Mouse (Mus musculus): Measurements from ENCODE around the gene 4930442H23Rik.

DNA sequence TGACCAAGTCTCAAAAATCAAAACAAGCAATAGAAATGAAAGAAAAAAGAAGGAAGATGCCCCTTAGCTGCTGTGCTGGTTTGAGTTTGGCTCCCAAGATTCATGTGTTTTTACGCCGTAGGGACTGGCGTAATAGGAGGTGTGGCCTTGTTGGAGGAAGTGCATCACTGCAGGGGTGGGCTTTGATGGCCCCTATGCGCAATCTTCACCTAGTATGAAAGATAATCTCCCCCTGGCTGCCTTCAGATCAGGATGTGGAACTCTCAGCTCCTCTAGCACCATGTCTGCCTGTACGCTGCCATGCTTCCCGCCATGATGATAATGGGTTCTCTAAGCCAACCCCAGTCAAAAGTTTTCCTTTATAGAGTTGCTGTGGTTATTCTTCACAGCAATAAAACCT, 32.6 kb upstream of the 4930442H23Rik start:
- TF ChIP-seq CTCF (IDR thresholded peaks at IDR 0.05; ENCODE audit: borderline replicate concordance, insufficient read depth, low read length) (no peak), POLR2A (IDR thresholded peaks at IDR 0.05; ENCODE audit: low read depth, low read length) (no peak)
